Mouse (Mus musculus) heart, embryonic 13.5 days (tissue): ENCODE measurements around the gene Msi2. TPM values are rescaled to one million over a fixed set of nuclear protein-coding genes. Genes with fewer than 3 reads are reported as not detected.

Experiments used
- ATAC-seq: fragments of 200-750 bp; cut with Nextera tagmentation; 2 replicates; pipeline ENCODE4 v1.8.0; 2017; ENCODE audit warnings: moderate TSS enrichment; ENCODE audit not compliant: insufficient number of reproducible peaks, low FRiP score, low TSS enrichment; ENCODE audit errors: extremely low read depth
- H3K27ac ChIP-seq: fragments of 300-500 bp; sonication (generic); replicated peaks from 2 replicates; pipeline ENCODE4 v1.5.1; 2015; ENCODE audit warnings: moderate library complexity, mild to moderate bottlenecking, inconsistent platforms
- H3K27me3 ChIP-seq: fragments of 300-500 bp; sonication (generic); replicated peaks from 2 replicates; pipeline ENCODE4 v1.6.1; 2015; ENCODE audit warnings: mild to moderate bottlenecking, inconsistent platforms
- H3K36me3 ChIP-seq: fragments of 300-500 bp; sonication (generic); 2 replicates; pipeline ENCODE4 v1.6.1; 2015; ENCODE audit warnings: mild to moderate bottlenecking, inconsistent platforms
- H3K4me1 ChIP-seq: fragments of 300-500 bp; sonication (generic); 2 replicates; pipeline ENCODE4 v1.6.1; 2015; ENCODE audit warnings: inconsistent platforms
- H3K4me2 ChIP-seq: fragments of 300-500 bp; sonication (generic); 2 replicates; pipeline ENCODE4 v1.6.1; 2015; ENCODE audit warnings: inconsistent platforms, mild to moderate bottlenecking, moderate library complexity
- H3K4me3 ChIP-seq: fragments of 300-500 bp; sonication (generic); 2 replicates; pipeline ENCODE4 v1.5.1; 2015; ENCODE audit warnings: moderate library complexity, mild to moderate bottlenecking, inconsistent platforms
- H3K9ac ChIP-seq: fragments of 300-500 bp; sonication (generic); 2 replicates; pipeline ENCODE4 v1.6.1; 2015; ENCODE audit warnings: inconsistent platforms, mild to moderate bottlenecking, moderate library complexity
- H3K9me3 ChIP-seq: fragments of 300-500 bp; sonication (generic); 2 replicates; pipeline ENCODE4 v1.6.1; 2016; ENCODE audit warnings: inconsistent platforms
- WGBS: fragments of 180-500 bp; shearing (Covaris S2); methylation state at CpG from one replicate; pipeline ENCODE4 v1.1.7; 2015; ENCODE audit warnings: mixed read lengths; 5-methylcytosine and 5-hydroxymethylcytosine counted together
- polyA plus RNA-seq: library from polyadenylated mRNA; unstranded; fragments of >200 nt; fragmentation: Nextera tagmentation; extraction: Ambion mirVana; gene quantifications from 2 replicates; pipeline ENCODE4 v1.2.1, GENCODE M21; 2015

The Msi2 gene
- polyA plus RNA-seq, 1 experiment from 2014 or later = 16.2 TPM

DNA sequence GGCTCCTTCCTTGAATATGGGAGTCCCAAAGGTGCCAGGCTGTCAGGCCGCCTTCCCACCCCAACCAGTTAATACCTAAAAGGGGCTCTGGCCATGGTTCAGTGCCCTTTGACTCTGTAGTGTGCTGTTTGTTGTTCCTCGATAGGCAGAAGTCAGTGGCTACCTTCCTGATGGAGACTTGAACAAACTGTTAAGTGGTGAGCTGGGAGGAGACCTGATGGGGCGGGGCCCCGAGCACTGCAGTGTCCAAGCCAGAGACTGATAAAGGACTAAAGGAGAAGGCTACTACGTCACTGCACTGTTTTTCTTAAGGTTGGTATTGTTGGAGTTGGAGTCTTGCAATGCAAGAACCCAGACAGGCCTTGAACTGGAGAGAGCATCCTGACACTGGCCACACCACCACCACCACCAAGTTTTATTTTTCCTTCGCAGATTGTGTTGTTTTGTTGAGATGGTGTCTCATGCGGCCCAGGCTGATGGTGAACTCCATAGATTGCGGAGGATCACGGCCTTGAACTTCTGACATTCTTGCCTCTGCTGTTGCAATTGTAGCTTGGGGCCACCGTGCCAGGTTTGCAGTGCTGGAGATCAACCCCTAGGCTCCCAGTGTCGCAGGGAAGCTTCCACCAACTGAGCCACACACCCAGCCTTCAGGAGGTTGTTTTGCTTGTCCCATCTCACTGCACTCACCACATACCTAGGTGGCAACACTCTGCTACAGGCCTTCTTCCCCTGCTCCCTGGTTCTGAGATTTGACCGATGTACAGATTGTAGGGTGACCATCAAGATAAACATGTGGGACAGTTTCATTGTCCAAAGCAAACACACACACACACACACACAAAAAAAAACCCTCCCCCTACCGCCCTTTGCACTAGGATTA lies 2.2 kb upstream of the Msi2 start:
- Histone ChIP-seq H3K27ac (peak overlapping the region; percentile 98; the same call in 1 of the 2 replicates), H3K4me2 (peak overlapping the region; percentile 95), H3K9ac (0 out of 2 replicates have a peak overlapping the region, but pooled peaks have one; percentile 38), H3K27me3 (no peaks in the 10 kb centered on the region), H3K36me3 (no peaks in the 10 kb centered on the region), H3K9me3 (no peaks in the 10 kb centered on the region), H3K4me3 (0 out of 2 replicates have a peak overlapping the region, but pooled peaks have one; percentile 85), H3K4me1 (peaks cover 31% of the 10 kb centered on the region)
- ATAC-seq = no peak
- WGBS = 61% methylated on average over 13 of the region's 13 CpGs

DNA sequence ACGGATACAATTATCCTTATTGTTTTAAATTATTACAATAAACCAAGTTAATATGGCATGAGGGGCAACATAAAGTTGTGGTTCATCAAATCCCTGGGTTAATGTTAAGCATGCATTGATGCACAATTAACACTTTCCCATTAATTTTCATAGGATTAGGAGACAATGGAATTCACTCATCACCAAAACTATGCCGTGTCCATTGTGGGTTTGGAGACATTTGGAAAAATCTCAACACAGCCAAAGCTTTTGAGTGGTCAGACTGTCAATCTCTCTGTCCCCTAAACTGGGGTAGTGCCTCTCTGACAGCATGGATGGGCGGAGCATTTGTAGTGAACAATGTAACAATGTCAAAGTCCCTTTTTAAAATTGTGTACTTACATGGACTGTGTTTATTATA lies 1.3 kb upstream of the Msi2 start:
- Histone ChIP-seq H3K36me3 (0 out of 2 replicates have a peak, but pooled peaks cover 5% of the 10 kb centered on the region), H3K4me3 (peak overlapping the region; percentile 85), H3K27ac (peak overlapping the region; percentile 98), H3K4me2 (peak overlapping the region; percentile 95), H3K9ac (peak overlapping the region; percentile 99), H3K4me1 (peaks cover 40% of the 10 kb centered on the region), H3K9me3 (no peaks in the 10 kb centered on the region), H3K27me3 (no peaks in the 10 kb centered on the region)
- 58% methylated on average over 3 of the region's 3 CpGs for WGBS
- ATAC-seq = no peak

GRCm38 (mm10) chr11:88718766-88719595 lies 668 bp upstream of the Msi2 start:
- Histone ChIP-seq H3K9me3 (no peaks in the 10 kb centered on the region), H3K27ac (peak overlapping the region; percentile 98), H3K9ac (peak overlapping the region; percentile 99), H3K27me3 (no peaks in the 10 kb centered on the region), H3K4me2 (peak overlapping the region; percentile 95), H3K36me3 (0 out of 2 replicates have a peak, but pooled peaks cover 10% of the 10 kb centered on the region), H3K4me1 (peaks cover 47% of the 10 kb centered on the region), H3K4me3 (peak overlapping the region; percentile 85)
- ATAC-seq = no peak; the same call in none of the 2 replicates
- WGBS = 4% methylated on average over 38 of the region's 38 CpGs

DNA sequence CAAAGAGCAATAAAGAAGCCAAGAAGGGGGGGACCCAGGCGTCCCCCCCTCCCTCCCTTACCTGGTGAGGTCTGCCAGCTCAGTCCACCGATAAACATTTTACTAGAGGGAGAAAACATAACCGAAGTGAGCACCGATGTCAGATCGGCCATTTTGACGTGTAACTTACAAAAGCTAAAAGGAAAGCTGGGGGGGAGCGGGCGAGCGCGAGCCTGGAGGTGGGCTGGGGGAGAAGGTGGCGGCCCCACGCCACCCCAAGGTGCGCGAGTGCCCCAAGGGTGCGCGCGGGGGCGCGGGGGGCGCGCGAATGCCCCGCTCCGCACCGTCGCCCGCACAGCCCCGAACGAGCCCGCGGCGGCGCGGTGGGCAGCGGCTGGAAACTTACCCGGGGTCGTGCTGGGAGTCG lies 666 bp downstream of the Msi2 start:
- Histone ChIP-seq H3K4me3 (peak overlapping the region; percentile 85), H3K27ac (peak overlapping the region; percentile 98), H3K9me3 (no peaks in the 10 kb centered on the region), H3K4me2 (peak overlapping the region; percentile 95), H3K36me3 (peaks cover 11% of the 10 kb centered on the region), H3K9ac (peak overlapping the region; percentile 99), H3K4me1 (peaks cover 54% of the 10 kb centered on the region), H3K27me3 (no peaks in the 10 kb centered on the region)
- WGBS = 2% methylated on average over 36 of the region's 38 CpGs
- ATAC-seq = peak; percentile 33

- under 1% methylated on average over 19 of the region's 19 CpGs for WGBS
- H3K4me1 ChIP-seq = peaks cover 54% of the 10 kb centered on the region
- H3K4me3 ChIP-seq = peak overlapping the region; percentile 85
- H3K4me2 ChIP-seq = peak overlapping the region; percentile 95
- ATAC-seq = no peak
- no peaks in the 10 kb centered on the region for H3K9me3 ChIP-seq
- H3K36me3 ChIP-seq = peaks cover 16% of the 10 kb centered on the region
- H3K9ac ChIP-seq = peak overlapping the region; percentile 99
- peak overlapping the region; percentile 98 for H3K27ac ChIP-seq
- no peaks in the 10 kb centered on the region for H3K27me3 ChIP-seq
Observed at GRCm38 (mm10) chr11:88717016-88717643, 1.2 kb downstream of the Msi2 start.

- WGBS = under 1% methylated on average over 22 of the region's 23 CpGs
- Histone ChIP-seq H3K36me3 (peaks cover 24% of the 10 kb centered on the region), H3K4me1 (peaks cover 52% of the 10 kb centered on the region), H3K9ac (peak overlapping the region; percentile 99), H3K27ac (peak overlapping the region; percentile 98), H3K4me2 (peak overlapping the region; percentile 95), H3K27me3 (no peaks in the 10 kb centered on the region), H3K4me3 (peak overlapping the region; percentile 85), H3K9me3 (no peaks in the 10 kb centered on the region)
- ATAC-seq = no peak
Observed at GRCm38 (mm10) chr11:88716061-88716994, 2.0 kb downstream of the Msi2 start.

GRCm38 (mm10) chr11:88715299-88715698 lies 3.0 kb downstream of the Msi2 start:
- Histone ChIP-seq H3K4me1 (peaks cover 42% of the 10 kb centered on the region), H3K9ac (peak overlapping the region; percentile 99)

DNA sequence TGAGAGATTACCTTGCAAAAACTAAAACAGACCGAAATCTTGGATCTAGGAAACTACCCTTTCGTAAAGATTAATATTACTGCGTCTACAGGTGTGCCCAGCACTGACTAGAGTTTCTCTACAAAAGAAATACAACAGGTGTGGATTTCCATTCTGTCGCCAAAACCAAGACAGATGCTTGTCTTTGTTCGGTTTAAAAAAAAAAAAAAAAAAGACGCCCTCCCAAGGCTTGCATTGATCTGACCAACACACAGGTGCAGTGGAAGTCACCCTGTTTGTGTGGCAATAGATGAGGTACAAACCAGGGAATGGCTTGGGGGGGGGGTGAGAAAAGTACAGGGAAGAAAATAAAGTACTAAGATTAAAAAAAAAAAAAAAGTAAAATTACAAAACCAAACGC lies 4.2 kb downstream of the Msi2 start:
- Histone ChIP-seq H3K4me1 (peaks cover 30% of the 10 kb centered on the region), H3K36me3 (peaks cover 46% of the 10 kb centered on the region), H3K4me3 (no peak overlapping the region), H3K9me3 (no peaks in the 10 kb centered on the region), H3K27ac (no peak overlapping the region), H3K9ac (no peak overlapping the region), H3K4me2 (peak overlapping the region; percentile 95), H3K27me3 (no peaks in the 10 kb centered on the region)
- WGBS = 79% methylated on average over 7 of the region's 7 CpGs
- no peak for ATAC-seq

More at GRCm38 (mm10) chr11:88715299-88715698, 3.0 kb downstream of the Msi2 start:
- no peak overlapping the region for H3K27ac ChIP-seq
- H3K27me3 ChIP-seq = no peaks in the 10 kb centered on the region
- peaks cover 35% of the 10 kb centered on the region for H3K36me3 ChIP-seq
- WGBS = 51% methylated on average over 7 of the region's 7 CpGs
- H3K4me2 ChIP-seq = peak overlapping the region; percentile 95
- no peak for ATAC-seq
- peak overlapping the region; percentile 85 for H3K4me3 ChIP-seq
- H3K9me3 ChIP-seq = no peaks in the 10 kb centered on the region

GRCm38 (mm10) chr11:88713479-88713878 lies 4.8 kb downstream of the Msi2 start:
- Histone ChIP-seq H3K4me3 (no peak overlapping the region), H3K9me3 (no peaks in the 10 kb centered on the region), H3K9ac (peak overlapping the region; percentile 56; the same call in 1 of the 2 replicates), H3K4me1 (peaks cover 29% of the 10 kb centered on the region), H3K4me2 (peak overlapping the region; percentile 31), H3K36me3 (peaks cover 53% of the 10 kb centered on the region), H3K27ac (no peak overlapping the region), H3K27me3 (no peaks in the 10 kb centered on the region)
- no peak for ATAC-seq
- WGBS = 48% methylated on average over 9 of the region's 9 CpGs
